Mouse (Mus musculus) bone marrow, adult 2 months (tissue): ENCODE results near the gene Ptprcap. TPM values are rescaled to one million over a fixed set of nuclear protein-coding genes. Genes with fewer than 3 reads are reported as not detected.
"Not testable (repeated sequence)": the region's sequence is repeated elsewhere in the genome, so short reads cannot be mapped to it uniquely, and the experiment has no call there.

Experiments used
- H3K27ac ChIP-seq: fragments of 200-500 bp; 2 replicates; pipeline ENCODE4 v1.5.1; 2012; ENCODE audit warnings: low read depth, mild to moderate bottlenecking, control low read depth, inconsistent platforms, low read length; ENCODE audit not compliant: control insufficient read depth, poor library complexity, insufficient read depth
- H3K4me1 ChIP-seq: fragments of 200-500 bp; 2 replicates; pipeline ENCODE4 v1.6.1; 2011; ENCODE audit warnings: low read length; ENCODE audit not compliant: control insufficient read depth, insufficient read depth
- H3K4me3 ChIP-seq: fragments of 200-500 bp; replicated peaks from 2 replicates; pipeline ENCODE3; 2011; ENCODE audit warnings: mild to moderate bottlenecking, low read depth, low read length, control low read depth; ENCODE audit not compliant: control insufficient read depth
- CTCF ChIP-seq: fragments of 200-500 bp; IDR thresholded peaks from 2 replicates; pipeline ENCODE4 v1.5.1; 2011; ENCODE audit warnings: low read length, control low read depth; ENCODE audit not compliant: control insufficient read depth, insufficient read depth
- POLR2A ChIP-seq: fragments of 200-500 bp; IDR thresholded peaks from 2 replicates; pipeline ENCODE4 v1.6.1; 2011; ENCODE audit warnings: low read depth, mild to moderate bottlenecking, control low read depth, low read length, borderline replicate concordance; ENCODE audit not compliant: control insufficient read depth
- WGBS: fragments of 180-500 bp; shearing (Covaris S2); methylation state at CpG from one replicate; pipeline ENCODE4 v1.1.7; 2018; 5-methylcytosine and 5-hydroxymethylcytosine counted together
- polyA plus RNA-seq: library from polyadenylated mRNA; stranded (reverse); fragments of >200 nt; gene quantifications from 2 replicates; pipeline ENCODE4 v1.2.4, GENCODE M21; 2011; ENCODE audit warnings: low replicate concordance; ENCODE audit not compliant: missing spikeins, insufficient read depth, insufficient read length

The Ptprcap gene
- polyA plus RNA-seq, 1 experiment = 60.8 TPM

DNA sequence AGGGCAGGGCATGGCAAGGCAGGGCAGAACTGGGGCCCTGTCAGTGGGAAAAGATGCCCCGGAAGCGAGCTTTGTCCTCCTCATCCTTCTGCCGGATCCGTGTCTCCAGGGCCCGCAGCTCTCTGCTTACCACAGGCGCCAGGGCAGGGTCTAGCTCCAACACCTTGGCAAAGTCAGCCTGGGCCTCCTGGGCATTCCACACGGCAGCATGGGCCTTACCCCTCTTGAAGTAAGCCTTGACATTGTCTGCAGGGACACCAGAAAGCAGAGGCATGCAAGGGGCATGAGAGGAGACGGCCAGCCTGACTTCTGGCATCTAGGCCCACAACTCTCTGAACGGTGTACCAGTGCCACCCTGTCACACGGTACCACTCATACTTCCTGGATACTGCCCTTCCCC lies 38.9 kb upstream of the Ptprcap start:
- Histone ChIP-seq H3K4me3 (no peak overlapping the region), H3K4me1 (peaks cover 26% of the 10 kb centered on the region), H3K27ac (peak overlapping the region; percentile 94)
- WGBS = 71% methylated on average over 10 of the region's 10 CpGs
- TF ChIP-seq POLR2A = no peak
- no peak for TF ChIP-seq CTCF

DNA sequence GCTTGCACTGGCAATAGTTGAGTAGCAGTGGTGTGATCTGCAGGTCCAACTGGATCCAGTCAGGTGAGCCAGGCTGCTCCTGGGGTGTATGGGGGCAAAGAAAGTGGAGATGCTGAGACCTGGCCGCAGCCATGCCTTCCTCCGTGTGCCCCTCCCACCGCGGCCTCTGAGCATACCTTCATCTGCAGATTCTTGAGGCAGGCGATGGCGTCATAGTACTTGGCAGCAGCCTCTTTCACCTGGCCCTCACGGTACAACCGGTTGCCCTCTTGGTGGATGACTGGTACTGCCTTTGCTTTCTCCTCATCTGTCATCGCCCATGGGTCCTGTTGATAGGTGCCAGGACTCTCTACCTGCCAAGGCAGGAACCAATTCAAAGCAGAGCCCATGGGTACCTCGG lies 38.3 kb upstream of the Ptprcap start:
- Histone ChIP-seq H3K27ac (no peak overlapping the region), H3K4me1 (peaks cover 26% of the 10 kb centered on the region)
- 96% methylated on average over 10 of the region's 10 CpGs for WGBS

DNA sequence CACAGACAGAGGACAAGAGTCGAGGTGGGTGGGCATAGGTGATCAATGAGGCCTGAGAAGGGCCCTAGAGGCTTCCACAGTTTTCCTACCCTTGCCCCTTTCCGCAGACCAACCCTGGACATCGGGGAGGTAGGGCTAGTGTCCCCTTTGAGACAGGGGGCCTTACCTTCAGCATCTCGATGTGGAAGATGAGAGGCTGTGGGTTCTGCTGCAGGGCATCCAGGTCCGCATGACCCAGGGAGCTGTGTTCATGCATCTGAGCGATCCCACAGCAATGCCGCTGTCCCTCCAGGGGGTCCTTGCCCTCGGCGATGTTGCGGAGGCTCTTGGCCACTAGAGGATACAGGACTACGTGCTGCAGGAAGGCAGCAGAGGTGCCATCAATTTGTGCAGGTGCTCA lies 37.6 kb upstream of the Ptprcap start:
- peaks cover 28% of the 10 kb centered on the region for H3K4me1 ChIP-seq
- no peak overlapping the region for H3K4me3 ChIP-seq
- TF ChIP-seq CTCF (no peak), POLR2A (no peak)
- 90% methylated on average over 11 of the region's 11 CpGs for WGBS
- H3K27ac ChIP-seq = no peak overlapping the region

More for the DNA sequence above, 38.3 kb upstream of the Ptprcap start:
- TF ChIP-seq POLR2A (no peak), CTCF (no peak)
- H3K4me3 ChIP-seq = no peak overlapping the region

DNA sequence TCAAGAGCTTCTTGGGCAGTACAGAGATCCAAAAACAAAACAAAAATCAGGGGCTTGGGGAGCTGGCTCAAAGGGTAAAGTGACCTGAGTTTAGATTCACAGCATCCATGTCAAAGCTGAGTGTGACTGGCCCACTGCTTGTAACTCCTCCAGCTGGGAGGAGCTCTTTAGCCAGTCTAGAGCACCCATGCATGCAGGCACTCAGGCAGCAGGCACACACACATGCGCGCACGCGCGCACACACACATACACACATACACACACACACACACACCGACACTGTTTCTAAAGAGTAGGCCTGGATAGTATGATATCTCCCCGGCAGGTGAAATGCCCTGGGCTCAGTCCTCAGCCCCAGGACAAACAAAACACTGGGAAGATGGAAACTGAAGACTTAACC lies 36.4 kb upstream of the Ptprcap start:
- Histone ChIP-seq H3K4me1 (peaks cover 24% of the 10 kb centered on the region), H3K4me3 (no peak overlapping the region), H3K27ac (no peak overlapping the region)
- WGBS = 86% methylated on average over 7 of the region's 7 CpGs
- TF ChIP-seq CTCF = no peak
- TF ChIP-seq POLR2A = no peak

DNA sequence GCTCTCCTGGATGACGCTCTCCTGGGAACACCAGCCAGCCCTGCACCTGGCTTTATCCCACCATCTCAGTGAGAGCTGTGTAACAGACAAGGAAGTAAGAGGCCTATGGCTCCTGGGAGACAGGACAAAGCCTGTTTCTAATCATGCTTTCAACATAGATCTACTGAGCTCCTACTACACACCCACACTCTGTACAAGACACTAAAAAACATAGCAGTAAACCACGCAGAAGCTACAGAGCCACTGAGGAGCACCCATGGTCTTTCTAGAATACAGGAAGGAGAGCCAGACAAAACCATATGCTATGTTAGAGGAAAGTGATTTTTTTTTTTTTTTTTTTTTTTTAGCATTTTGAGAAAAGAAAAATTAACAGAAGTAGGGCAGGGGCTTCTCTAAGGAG lies 35.1 kb upstream of the Ptprcap start:
- TF ChIP-seq POLR2A (no peak), CTCF (no peak)
- peaks cover 12% of the 10 kb centered on the region for H3K4me1 ChIP-seq
- 82% methylated on average over 2 of the region's 2 CpGs for WGBS
- H3K27ac ChIP-seq = no peak overlapping the region
- H3K4me3 ChIP-seq = no peak overlapping the region

DNA sequence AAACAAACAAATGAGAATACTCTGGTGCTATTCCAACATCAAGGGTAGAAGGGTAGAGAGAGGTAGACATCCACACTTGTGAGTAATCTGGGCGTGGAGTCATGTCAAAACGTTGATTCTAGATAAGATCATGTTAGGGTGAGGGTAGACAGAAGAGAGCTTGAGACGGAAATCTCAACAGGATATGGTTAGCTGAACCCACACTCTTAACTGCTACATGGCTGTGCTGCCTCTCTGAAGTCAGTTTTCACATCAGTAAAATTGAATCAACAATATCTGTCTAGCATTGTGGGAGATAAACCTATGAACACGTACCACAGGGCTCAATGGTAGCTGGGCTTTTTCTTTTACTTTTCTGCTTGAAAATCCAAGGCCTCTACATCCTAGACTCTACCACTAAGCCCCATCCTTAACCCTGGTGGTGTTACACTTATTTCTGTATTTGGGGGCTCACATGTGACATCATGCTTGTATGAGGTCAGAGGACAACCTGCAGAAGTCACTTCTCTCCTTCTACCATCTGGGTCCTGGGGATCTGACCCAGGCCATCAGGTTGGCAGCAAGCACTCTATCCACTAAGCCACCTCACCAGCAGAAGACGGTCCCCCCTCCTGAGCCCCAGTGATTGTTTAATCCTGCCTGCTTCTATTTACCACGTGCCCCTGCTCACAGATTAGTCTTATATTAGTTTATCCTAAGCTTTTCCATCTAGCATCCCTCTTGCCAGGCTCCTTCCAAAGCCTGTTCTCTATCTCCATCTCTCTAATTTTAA lies 33.5 kb upstream of the Ptprcap start:
- peaks cover 10% of the 10 kb centered on the region for H3K4me1 ChIP-seq

DNA sequence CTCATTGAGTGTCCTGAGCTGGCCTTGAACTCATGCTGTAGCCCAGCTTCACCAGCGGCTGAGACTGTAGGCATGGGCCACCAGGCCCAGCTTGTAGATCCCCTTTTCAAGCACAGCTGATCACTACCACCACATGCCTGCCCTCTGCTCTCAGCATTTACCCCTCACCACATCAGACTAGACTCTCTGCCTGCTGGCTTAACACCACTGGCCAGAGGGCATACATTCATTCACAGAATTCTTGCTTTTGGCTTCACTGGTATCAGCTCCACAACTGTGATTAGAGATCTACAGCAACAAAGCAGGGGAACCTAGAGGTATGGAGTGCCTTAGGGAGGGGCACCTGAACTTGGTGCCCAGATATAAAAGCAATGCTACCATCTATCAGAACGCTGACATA lies 32.9 kb upstream of the Ptprcap start:
- no peak for TF ChIP-seq CTCF
- TF ChIP-seq POLR2A = no peak
- WGBS = 61% methylated on average over 2 of the region's 2 CpGs
- H3K27ac ChIP-seq = peak overlapping the region; percentile 48
- H3K4me1 ChIP-seq = peaks cover 10% of the 10 kb centered on the region
- peak overlapping the region; percentile 17 for H3K4me3 ChIP-seq

More for the DNA sequence above, 33.5 kb upstream of the Ptprcap start:
- H3K4me3 ChIP-seq = no peak overlapping the region
- 35% methylated on average over 6 of the region's 6 CpGs for WGBS
- peak overlapping the region; percentile 48; the same call in 1 of the 2 replicates for H3K27ac ChIP-seq
- TF ChIP-seq CTCF (no peak), POLR2A (no peak)

DNA sequence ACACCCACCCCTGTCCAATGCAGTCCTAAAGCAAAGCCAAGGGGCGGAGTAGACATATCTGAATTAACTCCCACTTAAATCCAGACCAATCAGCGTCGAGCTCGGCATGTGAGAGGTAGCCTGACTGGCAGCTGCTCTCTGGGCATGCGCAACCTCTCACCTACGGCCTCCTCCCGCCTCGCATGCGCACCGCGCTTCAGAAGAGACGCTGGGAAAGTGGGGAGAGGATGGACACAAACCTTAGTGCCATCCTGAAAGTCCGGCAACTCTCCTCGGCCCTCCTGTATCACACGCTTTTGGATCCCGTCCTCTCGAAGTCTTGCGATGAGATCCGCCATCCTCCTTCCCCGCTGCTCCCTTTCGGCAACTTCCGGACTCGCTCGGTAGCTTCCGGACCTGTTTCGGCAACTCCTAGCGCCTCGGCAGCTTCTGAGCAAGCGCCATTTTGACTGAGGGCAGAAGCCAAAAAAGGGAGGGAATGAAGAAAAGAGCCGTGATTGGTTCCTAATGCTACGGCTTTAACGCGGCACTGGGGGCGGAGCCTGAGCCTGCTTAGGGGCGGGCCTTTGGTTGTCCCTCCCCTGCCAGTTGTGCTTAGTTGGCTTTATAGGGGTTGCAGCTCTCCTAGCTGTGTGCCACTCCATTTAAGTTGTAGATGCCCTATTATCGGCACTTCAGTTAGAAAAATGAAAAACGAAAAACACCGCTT lies 32.2 kb upstream of the Ptprcap start:
- TF ChIP-seq CTCF (no peak; the same call in 1 of the 2 replicates), POLR2A (peak; percentile 73; the same call in 1 of the 2 replicates)
- H3K4me3 ChIP-seq = peak overlapping the region; percentile 68
- H3K4me1 ChIP-seq = peaks cover 10% of the 10 kb centered on the region
- H3K27ac ChIP-seq = peak overlapping the region; percentile 89
- 2% methylated on average over 38 of the region's 38 CpGs for WGBS

DNA sequence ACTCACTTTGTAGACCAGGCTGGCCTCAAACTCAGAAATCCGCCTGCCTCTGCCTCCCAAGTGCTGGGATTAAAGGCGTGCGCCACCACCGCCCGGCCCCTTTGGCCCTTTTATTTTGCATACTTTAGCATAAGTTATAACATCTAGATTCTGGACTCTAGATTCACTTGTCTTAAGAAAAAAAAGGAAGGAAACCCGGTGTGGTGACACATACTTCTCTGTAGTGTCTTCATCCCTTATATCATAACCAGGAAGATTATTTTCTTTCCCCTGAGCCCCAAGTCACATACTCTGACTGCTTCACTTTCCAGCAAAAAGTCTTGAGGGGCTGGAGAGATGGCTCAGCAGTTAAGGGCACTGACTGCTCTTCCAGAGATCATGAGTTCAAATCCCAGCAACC lies 31.5 kb upstream of the Ptprcap start:
- Histone ChIP-seq H3K27ac (peak overlapping the region; percentile 89), H3K4me1 (peaks cover 12% of the 10 kb centered on the region)
- WGBS = 26% methylated on average over 6 of the region's 6 CpGs
- H3K4me3 ChIP-seq = not testable (repeated sequence)
